ENCODE assay signal across 8 mouse cellular contexts in genomic region chr9:61278216-61278758, GRCm38 (mm10).
DNase-seq lines count a peak whose midpoint lies in the region; ATAC-seq lines count a peak whose summit lies in the region.

No protein-coding gene starts in this region.

- no peak for ATAC-seq in heart, embryonic 13.5 days (ENCODE audit: extremely low read depth, insufficient number of reproducible peaks, low FRiP score, low TSS enrichment)
- peak; percentile 71 for ATAC-seq in granulocyte monocyte progenitor cell, adult 5-6 weeks (replicated peaks; ENCODE audit: poor library complexity, severe bottlenecking)
- peak; percentile 61; the same call in 1 of the 2 replicates for ATAC-seq in midbrain, embryonic 16.5 days

- H3K4me1 ChIP-seq in heart, embryonic 13.5 days: peaks cover 23% of the 10 kb centered on the region
- peaks cover 21% of the 10 kb centered on the region for H3K4me1 ChIP-seq in midbrain, embryonic 16.5 days (ENCODE audit: control insufficient read depth, insufficient read depth, low read length)

- peak overlapping the region; percentile 37 for H3K4me3 ChIP-seq in heart, embryonic 13.5 days
- H3K4me3 ChIP-seq in midbrain, embryonic 16.5 days (ENCODE audit: low read depth, low read length): no peak overlapping the region

- no peak for DNase-seq in heart, postnatal 14 days
- DNase-seq in NIH3T3 (ENCODE audit: low read depth): peak; percentile 78
- peak; percentile 55 to 65 for DNase-seq in left cerebral cortex, postnatal 36 days (ENCODE audit: low spot score in 2 of 2)
- DNase-seq in ovary, adult 18-20 months (ENCODE audit: low spot score): no peak
- no peak for DNase-seq in urinary bladder, postnatal 14 days (ENCODE audit: low spot score)

- intact Hi-C loops in heart, postnatal 14 days (cut with DNase I): loop anchor here (5.0 kb wide), 1 partner anchor 231 kb away; no protein-coding TSS in a partner anchor
- intact Hi-C loops in left cerebral cortex, postnatal 36 days (cut with DNase I): loop anchor here (1.0 to 10.0 kb wide), 5 partner anchors 67 to 417 kb away; no protein-coding TSS in a partner anchor

- 6% methylated on average over 12 of the region's 12 CpGs for WGBS in heart, embryonic 13.5 days
- WGBS in midbrain, embryonic 16.5 days: 12% methylated on average over 12 of the region's 12 CpGs

- H3K9ac ChIP-seq in heart, embryonic 13.5 days: peak overlapping the region; percentile 42; the same call in 1 of the 2 replicates
- H3K9ac ChIP-seq in midbrain, embryonic 16.5 days (ENCODE audit: low read depth, low read length): no peak overlapping the region

- no peaks in the 10 kb centered on the region for H3K9me3 ChIP-seq in heart, embryonic 13.5 days
- H3K9me3 ChIP-seq in midbrain, embryonic 16.5 days (replicated peaks; ENCODE audit: control insufficient read depth, low read length, poor library complexity, severe bottlenecking): no peaks in the 10 kb centered on the region

- no peaks in the 10 kb centered on the region for H3K36me3 ChIP-seq in heart, embryonic 13.5 days
- no peaks in the 10 kb centered on the region for H3K36me3 ChIP-seq in midbrain, embryonic 16.5 days (ENCODE audit: control insufficient read depth, insufficient read depth, low read length)

- peaks cover 83% of the 10 kb centered on the region for H3K27me3 ChIP-seq in heart, embryonic 13.5 days (replicated peaks)
- no peaks in the 10 kb centered on the region; the same call in none of the 2 replicates for H3K27me3 ChIP-seq in midbrain, embryonic 16.5 days (ENCODE audit: control insufficient read depth, insufficient read depth, low read depth, low read length)

- peak overlapping the region; percentile 68 for H3K4me2 ChIP-seq in heart, embryonic 13.5 days
- H3K4me2 ChIP-seq in midbrain, embryonic 16.5 days (ENCODE audit: low read length): peak overlapping the region; percentile 36

- H3K27ac ChIP-seq in heart, embryonic 13.5 days (replicated peaks): no peak overlapping the region
- peak overlapping the region; percentile 33; the same call in 1 of the 2 replicates for H3K27ac ChIP-seq in midbrain, embryonic 16.5 days (ENCODE audit: low read length)

Comparison
In these comparisons a context has a peak if more than half of its experiments do, and no peak if none do; other contexts are left out.
1. DNase-seq: peak in NIH3T3 (single experiment) and left cerebral cortex, postnatal 36 days (2 of 2); none in heart, postnatal 14 days (0 of 2), ovary, adult 18-20 months (single experiment) and urinary bladder, postnatal 14 days (single experiment).